Mouse (Mus musculus) MEL (cell line): ENCODE data around the gene T. TPM values are rescaled to one million over a fixed set of nuclear protein-coding genes. Genes with fewer than 3 reads are reported as not detected.

Experiments
- DNase-seq: peaks from one replicate; pipeline ENCODE4 v3.0.0; 2011; ENCODE audit warnings: low read depth, low spot score
- H3K27ac ChIP-seq: 2 replicates; pipeline ENCODE4 v1.5.1; 2012; ENCODE audit warnings: low read depth, mild to moderate bottlenecking, control low read depth, low read length, moderate library complexity; ENCODE audit not compliant: control insufficient read depth
- H3K27me3 ChIP-seq, 2 experiments: fragments of 150-350 bp in 1 of 2; sonication (generic) in 1 of 2; 2 replicates each; pipeline ENCODE4 v1.6.1; 2012; ENCODE audit warnings: low read length in 2 of 2, mild to moderate bottlenecking in 2 of 2, improper control_type of control experiment in 1 of 2, moderate library complexity in 1 of 2; ENCODE audit not compliant: insufficient read depth in 2 of 2, control insufficient read depth in 1 of 2
- H3K36me3 ChIP-seq, 2 experiments: 2 replicates each; pipeline ENCODE4 v1.6.1; 2012 to 2014; ENCODE audit warnings: low read length in 2 of 2, improper control_type of control experiment in 1 of 2, inconsistent platforms in 1 of 2, mild to moderate bottlenecking in 1 of 2; ENCODE audit not compliant: insufficient read depth in 2 of 2, control insufficient read depth in 1 of 2
- H3K4me1 ChIP-seq, 2 experiments: fragments of 150-350 bp in 1 of 2; sonication (generic) in 1 of 2; 2 replicates each; pipeline ENCODE4 v1.6.1; 2012; ENCODE audit warnings: low read length in 2 of 2, improper control_type of control experiment in 1 of 2, mild to moderate bottlenecking in 1 of 2; ENCODE audit not compliant: insufficient read depth in 2 of 2, control insufficient read depth in 1 of 2
- H3K4me3 ChIP-seq, 2 experiments: fragments of 150-350 bp in 1 of 2; sonication (generic) in 1 of 2; 2 replicates each; pipeline ENCODE4 v1.5.1; 2012; ENCODE audit warnings: low read depth in 2 of 2, low read length in 2 of 2, mild to moderate bottlenecking in 2 of 2, moderate library complexity in 2 of 2, control low read depth in 1 of 2, improper control_type of control experiment in 1 of 2; ENCODE audit not compliant: control insufficient read depth in 1 of 2, insufficient read depth in 1 of 2
- H3K79me2 ChIP-seq: 2 replicates; pipeline ENCODE4 v1.6.1; 2012; ENCODE audit warnings: mild to moderate bottlenecking, low read length, moderate library complexity; ENCODE audit not compliant: control insufficient read depth, poor library complexity, insufficient read depth
- H3K9ac ChIP-seq: 2 replicates; pipeline ENCODE4 v1.6.1; 2012; ENCODE audit warnings: low read depth, mild to moderate bottlenecking, control low read depth, low read length, moderate library complexity; ENCODE audit not compliant: control insufficient read depth, poor library complexity, severe bottlenecking
- H3K9me3 ChIP-seq: fragments of 150-350 bp; sonication (generic); replicated peaks from 2 replicates; pipeline ENCODE4 v1.6.1; 2012; ENCODE audit warnings: mild to moderate bottlenecking, low read length, improper control_type of control experiment, moderate library complexity; ENCODE audit not compliant: insufficient read depth
- BHLHE40 ChIP-seq: IDR thresholded peaks from 2 replicates; pipeline ENCODE4 v1.6.1; 2012; ENCODE audit warnings: low read depth, mild to moderate bottlenecking, inconsistent platforms, low read length, improper control_type of control experiment, borderline replicate concordance
- CTCF ChIP-seq, 3 experiments: IDR thresholded peaks in 2 of 3; conservative IDR thresholded peaks in 1 of 3; 2 replicates each; pipeline ENCODE4 v1.5.1; 2011 to 2012; ENCODE audit warnings: low read length in 3 of 3, low read depth in 2 of 3, mild to moderate bottlenecking in 2 of 3, improper control_type of control experiment in 1 of 3, inconsistent platforms in 1 of 3, mixed read lengths in 1 of 3, moderate library complexity in 1 of 3; ENCODE audit not compliant: control insufficient read depth in 1 of 3, insufficient read depth in 1 of 3, poor library complexity in 1 of 3, severe bottlenecking in 1 of 3
- E2F4 ChIP-seq: IDR thresholded peaks from 2 replicates; pipeline ENCODE4 v1.6.1; 2011; ENCODE audit warnings: low read depth, low read length, improper control_type of control experiment, borderline replicate concordance
- MEF2A ChIP-seq: IDR thresholded peaks from 2 replicates; pipeline ENCODE4 v1.6.1; 2014; ENCODE audit warnings: low read depth, mild to moderate bottlenecking, inconsistent platforms, low read length, improper control_type of control experiment; ENCODE audit not compliant: poor library complexity, insufficient replicate concordance, severe bottlenecking; ENCODE audit errors: extremely low read depth
- MXI1 ChIP-seq: IDR thresholded peaks from 2 replicates; pipeline ENCODE4 v1.6.1; 2011; ENCODE audit warnings: mild to moderate bottlenecking, low read depth, low read length, improper control_type of control experiment
- MYC ChIP-seq: IDR thresholded peaks from 2 replicates; pipeline ENCODE4 v1.6.1; 2011; ENCODE audit warnings: low read depth, mild to moderate bottlenecking, low read length, improper control_type of control experiment, moderate library complexity
- POLR2AphosphoS2 ChIP-seq: IDR thresholded peaks from 2 replicates; pipeline ENCODE4 v1.6.1; 2011; ENCODE audit warnings: low read length, improper control_type of control experiment
- POLR2AphosphoS5 ChIP-seq: IDR thresholded peaks from 2 replicates; pipeline ENCODE4 v1.6.1; 2012; ENCODE audit warnings: low read depth, borderline replicate concordance, mild to moderate bottlenecking, inconsistent platforms, low read length, moderate library complexity, mixed read lengths
- RAD21 ChIP-seq: IDR thresholded peaks from 2 replicates; pipeline ENCODE4 v1.6.1; 2011; ENCODE audit warnings: mild to moderate bottlenecking, low read depth, low read length, improper control_type of control experiment
- TBP ChIP-seq: IDR thresholded peaks from 2 replicates; pipeline ENCODE4 v1.8.0; 2011; ENCODE audit warnings: low read depth, low read length, improper control_type of control experiment
- TCF12 ChIP-seq: IDR thresholded peaks from 2 replicates; pipeline ENCODE4 v1.6.1; 2014; ENCODE audit warnings: low read depth, mild to moderate bottlenecking, inconsistent platforms, low read length, improper control_type of control experiment, moderate library complexity
- UBTF ChIP-seq: IDR thresholded peaks from 2 replicates; pipeline ENCODE4 v1.6.1; 2012; ENCODE audit warnings: low read depth, mild to moderate bottlenecking, inconsistent platforms, low read length, improper control_type of control experiment, moderate library complexity, borderline replicate concordance; ENCODE audit not compliant: insufficient read depth
- USF2 ChIP-seq, 2 experiments: IDR thresholded peaks; 2 replicates each; pipeline ENCODE4 v1.6.1; 2011 to 2012; ENCODE audit warnings: improper control_type of control experiment in 2 of 2, low read length in 2 of 2, borderline replicate concordance in 1 of 2, inconsistent platforms in 1 of 2, low read depth in 1 of 2, mild to moderate bottlenecking in 1 of 2; ENCODE audit not compliant: insufficient read depth in 1 of 2
- ZC3H11A ChIP-seq: IDR thresholded peaks from 2 replicates; pipeline ENCODE4 v1.6.1; 2012; ENCODE audit warnings: low read depth, mild to moderate bottlenecking, inconsistent platforms, low read length, improper control_type of control experiment
- polyA plus RNA-seq, 2 experiments: library from polyadenylated mRNA; stranded (reverse) in 1 of 2; unstranded in 1 of 2; fragments of >175 nt in 1 of 2; fragments of >200 nt in 1 of 2; gene quantifications; 2 replicates each; pipeline versions ENCODE4 v1.2.1 to v1.2.4; 2012; ENCODE audit warnings: low replicate concordance in 2 of 2, low read depth in 1 of 2; ENCODE audit not compliant: insufficient read length in 2 of 2, insufficient read depth in 1 of 2, missing spikeins in 1 of 2
- total RNA-seq: library from RNA; depleted of rRNA; stranded (reverse); fragments of 300-350 nt; gene quantifications from 2 replicates; pipeline ENCODE4 v1.2.3, GENCODE M21; 2012

The T gene
- total and polyA plus RNA-seq, 3 experiments, result not detected

DNA sequence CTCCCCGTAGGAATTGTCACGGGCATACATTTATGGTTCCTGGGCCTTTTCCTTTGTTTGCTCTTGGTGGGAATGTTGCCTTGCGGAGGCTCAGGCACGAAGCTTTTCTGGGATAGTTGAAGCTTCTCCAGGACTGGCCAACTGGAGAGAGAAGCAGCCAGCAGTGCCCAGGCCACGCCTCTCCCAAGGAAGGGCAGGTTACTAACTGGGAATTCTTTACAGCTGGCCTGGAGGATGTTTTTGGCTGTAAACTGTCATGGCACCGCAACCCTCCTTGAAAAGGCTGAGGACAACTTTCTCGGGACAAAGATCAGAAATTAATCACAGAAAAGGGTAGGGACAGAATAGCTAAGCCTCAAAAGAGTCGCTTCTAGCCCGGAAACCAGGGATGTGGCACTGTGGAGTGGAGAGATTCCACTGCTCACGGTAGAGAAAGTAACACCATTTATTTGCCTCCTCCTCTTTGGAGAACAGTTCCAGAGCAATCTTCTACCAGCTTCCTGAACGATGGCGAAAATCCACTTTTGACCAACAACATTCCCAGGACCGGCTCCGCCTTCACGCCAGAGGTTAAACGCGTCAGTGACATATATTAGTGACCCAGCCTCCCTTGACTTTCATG, 1.9 kb upstream of the T start:
- no peak for TF ChIP-seq MXI1
- TF ChIP-seq USF2 (IDR thresholded peaks at IDR 0.05; ENCODE audit: borderline replicate concordance in 1 of 2, insufficient read depth in 1 of 2, low read depth in 1 of 2, low read length in 2 of 2), result no peak
- TF ChIP-seq RAD21, result no peak
- no peak for TF ChIP-seq TCF12
- TF ChIP-seq CTCF (IDR thresholded peaks at IDR 0.05 in 2 of 3, conservative IDR thresholded peaks at IDR 0.05 in 1 of 3; ENCODE audit: control insufficient read depth in 1 of 3, insufficient read depth in 1 of 3, low read depth in 2 of 3, low read length in 3 of 3, poor library complexity in 1 of 3, severe bottlenecking in 1 of 3), result no peak
- TF ChIP-seq UBTF, result no peak
- TF ChIP-seq POLR2AphosphoS5, result no peak
- TF ChIP-seq TBP, result no peak
- no peak for TF ChIP-seq MYC
- no peak for TF ChIP-seq MEF2A
- no peak for TF ChIP-seq BHLHE40
- TF ChIP-seq, all 39 proteins: peak for 0
- Histone ChIP-seq H3K27ac (no peak overlapping the region), H3K9me3 (no peaks in the 10 kb centered on the region), H3K9ac (no peak overlapping the region), H3K36me3 (no peaks in the 10 kb centered on the region), H3K4me3 (no peak overlapping the region), H3K79me2 (no peaks in the 10 kb centered on the region), H3K4me1 (no peaks in the 10 kb centered on the region), H3K27me3 (peaks cover 0 to 3% of the 10 kb centered on the region in 2 experiments; a peak in 2 of 4 replicates)
- no peak for DNase-seq

DNA sequence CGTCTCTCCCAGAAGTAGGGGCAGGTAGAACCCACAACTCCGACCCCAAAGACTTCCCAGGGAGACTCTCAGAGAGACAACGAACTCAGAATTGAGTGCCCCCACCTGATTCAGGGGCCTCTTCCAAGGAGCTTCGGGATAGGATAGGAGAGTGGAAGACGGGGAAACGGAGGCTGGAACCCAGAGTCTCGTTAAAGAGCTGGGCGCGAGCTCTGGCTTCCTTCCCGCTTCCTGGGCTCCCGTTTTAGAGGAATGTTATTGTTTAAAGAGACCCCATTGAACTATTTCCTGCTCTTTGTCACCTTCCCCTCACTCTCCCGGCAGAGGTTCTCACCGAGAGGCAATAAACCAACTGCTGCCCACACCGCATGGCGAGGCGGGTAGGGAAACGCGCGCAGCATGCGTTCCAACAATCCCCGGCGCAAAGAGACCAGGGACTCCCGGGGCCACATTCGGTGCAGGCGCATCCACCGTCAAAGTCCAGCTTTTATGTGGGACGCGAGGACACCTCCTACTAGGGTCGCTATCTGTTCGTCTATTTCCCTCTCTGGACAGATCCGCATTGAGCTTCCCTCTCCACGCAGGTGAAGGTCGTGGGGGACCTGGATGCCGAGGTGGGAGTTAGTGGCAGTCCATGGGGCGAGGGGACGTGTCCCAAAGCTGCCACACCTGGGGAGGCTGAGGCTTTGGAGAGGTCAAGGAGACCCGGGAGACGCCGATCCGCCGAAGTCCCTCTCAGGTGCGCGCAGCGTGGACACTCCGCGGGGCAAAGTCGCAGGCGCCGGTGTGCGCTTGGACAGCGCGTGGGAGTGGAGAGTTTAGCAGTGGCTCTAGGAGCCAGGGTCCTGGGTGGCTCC, 874 bp upstream of the T start:
- Histone ChIP-seq H3K36me3 (no peaks in the 10 kb centered on the region), H3K27ac (no peak overlapping the region), H3K4me3 (no peak overlapping the region), H3K9ac (no peak overlapping the region), H3K27me3 (peaks cover 0 to 3% of the 10 kb centered on the region in 2 experiments; a peak in 2 of 4 replicates)
- DNase-seq, result no peak
- TF ChIP-seq MXI1 (no peak), E2F4 (no peak), ZC3H11A (no peak), POLR2AphosphoS2 (no peak)
- TF ChIP-seq, all 39 proteins: peak for 0
- H3K4me1 ChIP-seq, result no peaks in the 10 kb centered on the region
- no peaks in the 10 kb centered on the region for H3K79me2 ChIP-seq
- H3K9me3 ChIP-seq, result no peaks in the 10 kb centered on the region
